Mouse (Mus musculus): ENCODE data around the gene Foxp1. TPM values are rescaled to one million over a fixed set of nuclear protein-coding genes. Genes with fewer than 3 reads are reported as not detected.

Gene Foxp1
- polyA plus RNA-seq, 1 experiment from 2014 or later = 89.2 TPM

GRCm38 (mm10) chr6:99191041-99191635, 331.4 kb downstream of the Foxp1 start:
- Histone ChIP-seq H3K36me3 (ENCODE audit: control insufficient read depth, insufficient read depth, low read length) (no peaks in the 10 kb centered on the region), H3K4me2 (ENCODE audit: low read length) (peak overlapping the region; percentile 30), H3K9ac (replicated peaks; ENCODE audit: low read length) (no peak overlapping the region), H3K4me1 (ENCODE audit: control insufficient read depth, insufficient read depth, low read length) (peaks cover 29% of the 10 kb centered on the region), H3K27me3 (ENCODE audit: control insufficient read depth, insufficient read depth, low read length) (no peaks in the 10 kb centered on the region), H3K27ac (replicated peaks; ENCODE audit: low read depth, low read length) (no peak overlapping the region; the same call in 1 of the 2 replicates), H3K4me3 (replicated peaks; ENCODE audit: low read depth, low read length) (no peak overlapping the region), H3K9me3 (ENCODE audit: control insufficient read depth, low read length) (no peaks in the 10 kb centered on the region)
- no peak for ATAC-seq (ENCODE audit: low FRiP score, low TSS enrichment)
- peak; percentile 38 for DNase-seq
- WGBS = 32% methylated on average over 12 of the region's 12 CpGs

DNA sequence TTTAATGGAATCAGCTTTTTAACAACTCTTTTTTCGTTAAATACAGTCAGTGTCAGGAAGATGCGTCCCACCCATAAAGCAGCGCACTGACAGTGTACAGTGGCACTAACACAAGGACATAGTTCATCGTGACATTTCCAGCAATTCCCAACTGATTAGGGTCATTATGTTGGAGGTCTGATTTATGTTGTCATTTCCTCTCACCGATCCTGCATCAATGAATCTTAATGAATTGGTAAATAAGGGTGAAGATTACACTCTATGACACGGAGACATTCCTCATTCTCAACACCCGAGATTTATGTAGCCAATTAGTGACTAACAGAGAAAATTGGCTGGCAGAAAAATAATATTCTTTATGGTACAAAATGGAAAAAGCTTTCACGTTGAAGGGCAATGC, 332.6 kb downstream of the Foxp1 start:
- Histone ChIP-seq H3K4me3 (replicated peaks; ENCODE audit: low read depth, low read length) (no peak overlapping the region), H3K27me3 (ENCODE audit: control insufficient read depth, insufficient read depth, low read length) (no peaks in the 10 kb centered on the region), H3K27ac (replicated peaks; ENCODE audit: low read depth, low read length) (0 out of 2 replicates have a peak overlapping the region, but pooled peaks have one; percentile 8), H3K4me1 (ENCODE audit: control insufficient read depth, insufficient read depth, low read length) (peaks cover 29% of the 10 kb centered on the region), H3K36me3 (ENCODE audit: control insufficient read depth, insufficient read depth, low read length) (no peaks in the 10 kb centered on the region), H3K4me2 (ENCODE audit: low read length) (no peak overlapping the region), H3K9ac (replicated peaks; ENCODE audit: low read length) (no peak overlapping the region), H3K9me3 (ENCODE audit: control insufficient read depth, low read length) (no peaks in the 10 kb centered on the region)
- 34% methylated on average over 8 of the region's 8 CpGs for WGBS
- peak; percentile 37 for DNase-seq
- ATAC-seq (ENCODE audit: low FRiP score, low TSS enrichment) = no peak

DNA sequence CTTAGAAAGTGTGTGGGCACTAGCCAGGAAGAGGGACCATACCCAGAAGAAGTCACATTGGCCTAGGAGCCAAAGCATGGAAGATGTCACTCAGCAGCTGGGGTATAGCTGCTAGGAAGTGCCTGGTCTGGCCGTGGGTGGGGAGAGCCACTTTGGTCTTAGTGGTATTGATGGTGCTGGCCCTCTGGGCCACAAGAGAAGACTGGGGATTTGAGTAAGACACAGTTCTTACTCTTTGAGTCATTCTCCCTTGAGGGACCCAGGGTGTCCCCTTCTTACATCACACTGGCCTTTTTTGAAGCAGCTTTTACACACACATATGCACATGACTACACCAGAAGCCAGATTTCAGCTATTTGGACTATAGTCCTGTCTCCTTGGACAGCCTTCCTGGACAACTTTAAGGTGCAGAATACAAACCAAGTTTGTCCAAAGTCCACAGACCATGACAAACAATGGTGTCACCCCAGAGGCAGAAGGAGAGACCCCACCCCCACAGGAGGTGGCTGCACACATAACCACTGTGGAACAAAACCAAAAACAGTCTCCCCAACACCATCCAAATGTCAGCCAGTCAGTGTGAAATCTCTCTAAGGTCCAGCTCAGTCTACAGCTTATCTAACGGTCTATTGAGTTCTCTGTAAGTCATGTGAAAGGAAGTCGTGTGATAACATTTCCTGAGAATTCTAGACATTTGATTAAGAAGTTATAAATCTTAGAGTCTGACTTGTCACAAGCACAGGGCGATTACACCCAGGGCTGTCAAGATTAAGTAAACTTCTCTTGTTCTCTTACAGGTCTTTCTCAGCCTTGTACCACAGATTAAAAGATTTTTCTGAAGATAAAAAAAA, 333.9 kb downstream of the Foxp1 start:
- Histone ChIP-seq H3K4me1 (ENCODE audit: control insufficient read depth, insufficient read depth, low read length) (peaks cover 26% of the 10 kb centered on the region), H3K4me2 (ENCODE audit: low read length) (no peak overlapping the region), H3K9ac (replicated peaks; ENCODE audit: low read length) (no peak overlapping the region), H3K4me3 (replicated peaks; ENCODE audit: low read depth, low read length) (no peak overlapping the region), H3K36me3 (ENCODE audit: control insufficient read depth, insufficient read depth, low read length) (no peaks in the 10 kb centered on the region), H3K27me3 (ENCODE audit: control insufficient read depth, insufficient read depth, low read length) (no peaks in the 10 kb centered on the region), H3K27ac (replicated peaks; ENCODE audit: low read depth, low read length) (no peak overlapping the region), H3K9me3 (ENCODE audit: control insufficient read depth, low read length) (no peaks in the 10 kb centered on the region)
- WGBS = 64% methylated on average over 4 of the region's 4 CpGs
- ATAC-seq (ENCODE audit: low FRiP score, low TSS enrichment) (no peak), DNase-seq (no peak)

- H3K4me3 ChIP-seq (replicated peaks; ENCODE audit: low read depth, low read length) = no peak overlapping the region
- H3K9ac ChIP-seq (replicated peaks; ENCODE audit: low read length) = no peak overlapping the region
- H3K27me3 ChIP-seq (ENCODE audit: control insufficient read depth, insufficient read depth, low read length) = no peaks in the 10 kb centered on the region
- no peaks in the 10 kb centered on the region for H3K9me3 ChIP-seq (ENCODE audit: control insufficient read depth, low read length)
- WGBS = 80% methylated on average over 3 of the region's 3 CpGs
- DNase-seq = no peak
- no peaks in the 10 kb centered on the region for H3K36me3 ChIP-seq (ENCODE audit: control insufficient read depth, insufficient read depth, low read length)
- ATAC-seq (ENCODE audit: low FRiP score, low TSS enrichment) = no peak
- no peak overlapping the region for H3K4me2 ChIP-seq (ENCODE audit: low read length)
- H3K4me1 ChIP-seq (ENCODE audit: control insufficient read depth, insufficient read depth, low read length) = peaks cover 26% of the 10 kb centered on the region
- H3K27ac ChIP-seq (replicated peaks; ENCODE audit: low read depth, low read length) = no peak overlapping the region
These were observed 334.6 kb downstream of the Foxp1 start for GRCm38 (mm10) chr6:99187914-99188313.

DNA sequence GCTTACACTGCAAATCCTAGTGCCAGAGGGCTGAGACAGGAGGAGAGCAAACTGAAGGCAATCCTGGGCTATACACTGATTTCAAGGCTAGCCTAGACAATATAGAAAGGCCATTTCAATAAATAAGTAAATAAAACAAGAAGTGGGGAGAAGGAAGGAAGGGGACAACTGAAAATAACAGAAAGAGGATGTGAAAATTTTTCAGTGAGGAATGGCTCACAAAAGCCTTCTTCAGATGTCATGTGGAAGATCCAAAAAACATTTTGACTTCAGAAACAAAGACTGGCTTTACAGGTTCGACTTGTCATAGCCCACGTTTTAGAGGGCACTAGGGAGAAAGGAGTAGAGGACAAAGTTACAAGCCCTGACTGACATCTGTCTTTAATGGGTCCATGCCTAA, 335.1 kb downstream of the Foxp1 start:
- H3K36me3 ChIP-seq (ENCODE audit: control insufficient read depth, insufficient read depth, low read length) = no peaks in the 10 kb centered on the region
- H3K27ac ChIP-seq (replicated peaks; ENCODE audit: low read depth, low read length) = no peak overlapping the region
- H3K4me1 ChIP-seq (ENCODE audit: control insufficient read depth, insufficient read depth, low read length) = peaks cover 26% of the 10 kb centered on the region
- no peak for DNase-seq
- H3K9me3 ChIP-seq (ENCODE audit: control insufficient read depth, low read length) = no peaks in the 10 kb centered on the region
- WGBS = 59% methylated on average over 2 of the region's 2 CpGs
- ATAC-seq (ENCODE audit: low FRiP score, low TSS enrichment) = no peak
- H3K27me3 ChIP-seq (ENCODE audit: control insufficient read depth, insufficient read depth, low read length) = no peaks in the 10 kb centered on the region
- no peak overlapping the region for H3K9ac ChIP-seq (replicated peaks; ENCODE audit: low read length)
- no peak overlapping the region for H3K4me2 ChIP-seq (ENCODE audit: low read length)
- no peak overlapping the region for H3K4me3 ChIP-seq (replicated peaks; ENCODE audit: low read depth, low read length)

- Histone ChIP-seq H3K4me1 (ENCODE audit: control insufficient read depth, insufficient read depth, low read length) (peaks cover 20% of the 10 kb centered on the region), H3K4me2 (ENCODE audit: low read length) (no peak overlapping the region), H3K9me3 (ENCODE audit: control insufficient read depth, low read length) (no peaks in the 10 kb centered on the region), H3K4me3 (replicated peaks; ENCODE audit: low read depth, low read length) (no peak overlapping the region), H3K27me3 (ENCODE audit: control insufficient read depth, insufficient read depth, low read length) (no peaks in the 10 kb centered on the region), H3K36me3 (ENCODE audit: control insufficient read depth, insufficient read depth, low read length) (no peaks in the 10 kb centered on the region), H3K9ac (replicated peaks; ENCODE audit: low read length) (no peak overlapping the region), H3K27ac (replicated peaks; ENCODE audit: low read depth, low read length) (0 out of 2 replicates have a peak overlapping the region, but pooled peaks have one; percentile 26)
- DNase-seq (peak; percentile 26), ATAC-seq (ENCODE audit: low FRiP score, low TSS enrichment) (no peak)
- WGBS = 27% methylated on average over 7 of the region's 7 CpGs
These were observed 336.0 kb downstream of the Foxp1 start for GRCm38 (mm10) chr6:99186569-99186968.

DNA sequence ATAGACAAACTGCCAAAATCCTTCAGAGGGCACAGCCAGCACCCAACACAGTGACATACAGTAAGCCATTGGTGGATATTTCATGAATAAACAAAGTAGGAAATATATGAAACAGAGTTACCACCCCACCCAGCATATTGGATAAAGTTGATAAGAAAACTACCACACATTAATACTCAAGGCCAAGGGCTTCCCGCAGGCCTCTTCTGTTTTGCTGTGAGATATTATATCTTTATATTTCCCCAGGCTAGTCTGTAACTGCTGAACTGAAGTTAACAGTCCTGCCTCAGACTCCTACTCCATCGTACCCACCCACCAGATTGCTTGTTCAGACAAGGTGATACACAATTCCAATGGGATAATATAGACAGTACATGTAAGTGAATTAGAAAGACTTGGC, 336.7 kb downstream of the Foxp1 start:
- ATAC-seq (ENCODE audit: low FRiP score, low TSS enrichment) = no peak
- no peak for DNase-seq
- Histone ChIP-seq H3K4me2 (ENCODE audit: low read length) (no peak overlapping the region), H3K9me3 (ENCODE audit: control insufficient read depth, low read length) (no peaks in the 10 kb centered on the region), H3K27me3 (ENCODE audit: control insufficient read depth, insufficient read depth, low read length) (no peaks in the 10 kb centered on the region), H3K36me3 (ENCODE audit: control insufficient read depth, insufficient read depth, low read length) (no peaks in the 10 kb centered on the region), H3K27ac (replicated peaks; ENCODE audit: low read depth, low read length) (no peak overlapping the region), H3K9ac (replicated peaks; ENCODE audit: low read length) (no peak overlapping the region), H3K4me3 (replicated peaks; ENCODE audit: low read depth, low read length) (no peak overlapping the region), H3K4me1 (ENCODE audit: control insufficient read depth, insufficient read depth, low read length) (peaks cover 13% of the 10 kb centered on the region)
- 90% methylated on average over 2 of the region's 2 CpGs for WGBS

DNA sequence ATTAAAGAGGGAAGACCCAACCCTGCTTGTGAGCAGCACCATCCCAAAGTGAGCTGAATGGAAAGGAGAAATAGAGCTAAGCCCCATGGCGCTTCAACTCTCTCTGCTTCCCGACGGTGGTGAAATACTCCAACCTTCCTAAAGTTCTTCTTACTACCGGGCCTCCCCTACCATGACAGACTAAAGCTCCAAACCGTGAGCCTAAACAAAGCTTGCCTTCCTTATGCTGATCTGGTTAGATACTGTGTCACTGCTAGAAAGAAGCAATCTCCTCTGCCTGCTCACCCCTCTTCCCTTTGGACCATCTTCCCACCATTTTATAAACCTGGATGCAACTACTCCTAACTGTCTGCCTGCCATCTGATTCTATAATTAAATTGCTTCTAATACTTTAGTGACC, 338.5 kb downstream of the Foxp1 start:
- no peaks in the 10 kb centered on the region for H3K27me3 ChIP-seq (ENCODE audit: control insufficient read depth, insufficient read depth, low read length)
- H3K4me2 ChIP-seq (ENCODE audit: low read length) = no peak overlapping the region
- DNase-seq = no peak
- 85% methylated on average over 5 of the region's 5 CpGs for WGBS
- no peak overlapping the region for H3K4me3 ChIP-seq (replicated peaks; ENCODE audit: low read depth, low read length)
- no peak overlapping the region for H3K9ac ChIP-seq (replicated peaks; ENCODE audit: low read length)
- ATAC-seq (ENCODE audit: low FRiP score, low TSS enrichment) = no peak
- no peaks in the 10 kb centered on the region for H3K9me3 ChIP-seq (ENCODE audit: control insufficient read depth, low read length)
- no peak overlapping the region for H3K27ac ChIP-seq (replicated peaks; ENCODE audit: low read depth, low read length)
- no peaks in the 10 kb centered on the region for H3K36me3 ChIP-seq (ENCODE audit: control insufficient read depth, insufficient read depth, low read length)
- H3K4me1 ChIP-seq (ENCODE audit: control insufficient read depth, insufficient read depth, low read length) = 0 out of 2 replicates have a peak, but pooled peaks cover 2% of the 10 kb centered on the region

- no peaks in the 10 kb centered on the region for H3K27me3 ChIP-seq (ENCODE audit: control insufficient read depth, insufficient read depth, low read length)
- no peak for DNase-seq
- no peak overlapping the region for H3K4me3 ChIP-seq (replicated peaks; ENCODE audit: low read depth, low read length)
- H3K4me2 ChIP-seq (ENCODE audit: low read length) = no peak overlapping the region
- no peak overlapping the region for H3K27ac ChIP-seq (replicated peaks; ENCODE audit: low read depth, low read length)
- no peak overlapping the region for H3K9ac ChIP-seq (replicated peaks; ENCODE audit: low read length)
- H3K4me1 ChIP-seq (ENCODE audit: control insufficient read depth, insufficient read depth, low read length) = no peaks in the 10 kb centered on the region
- H3K9me3 ChIP-seq (ENCODE audit: control insufficient read depth, low read length) = no peaks in the 10 kb centered on the region
- WGBS = 90% methylated on average over 4 of the region's 4 CpGs
- ATAC-seq (ENCODE audit: low FRiP score, low TSS enrichment) = no peak
- no peaks in the 10 kb centered on the region for H3K36me3 ChIP-seq (ENCODE audit: control insufficient read depth, insufficient read depth, low read length)
These were observed 339.7 kb downstream of the Foxp1 start for GRCm38 (mm10) chr6:99182777-99183176.
